Mouse (Mus musculus): ENCODE measurements around the gene Tbc1d24.

- TF ChIP-seq CTCF (IDR thresholded peaks at IDR 0.05) (no peak), EP300 (IDR thresholded peaks at IDR 0.05) (no peak)
These were observed 8.1 kb downstream of the Tbc1d24 start for GRCm38 (mm10) chr17:24197032-24197824.

All from lung, postnatal 0 days (tissue).